Mouse (Mus musculus) left cerebral cortex, adult 8-10 months (tissue): ENCODE results near the gene Pigf. TPM values are rescaled to one million over a fixed set of nuclear protein-coding genes. Genes with fewer than 3 reads are reported as not detected.
A peak's percentile ranks its signal among the peaks of the same experiment; 100 is the strongest.
"Not testable (repeated sequence)": the region's sequence is repeated elsewhere in the genome, so short reads cannot be mapped to it uniquely, and the experiment has no call there.

Experiments
- DNase-seq, 2 experiments: peaks; one replicate each; pipeline ENCODE4 v3.0.0; 2022; ENCODE audit warnings: low spot score in 2 of 2
- total RNA-seq, 4 experiments: library from RNA; stranded (reverse); gene quantifications; 2 replicates each; pipeline ENCODE4 v1.2.4; 2022

Pigf gene
- total RNA-seq: 10 to 100 TPM; 18.0 to 21.0 (median 20.5) TPM

DNA sequence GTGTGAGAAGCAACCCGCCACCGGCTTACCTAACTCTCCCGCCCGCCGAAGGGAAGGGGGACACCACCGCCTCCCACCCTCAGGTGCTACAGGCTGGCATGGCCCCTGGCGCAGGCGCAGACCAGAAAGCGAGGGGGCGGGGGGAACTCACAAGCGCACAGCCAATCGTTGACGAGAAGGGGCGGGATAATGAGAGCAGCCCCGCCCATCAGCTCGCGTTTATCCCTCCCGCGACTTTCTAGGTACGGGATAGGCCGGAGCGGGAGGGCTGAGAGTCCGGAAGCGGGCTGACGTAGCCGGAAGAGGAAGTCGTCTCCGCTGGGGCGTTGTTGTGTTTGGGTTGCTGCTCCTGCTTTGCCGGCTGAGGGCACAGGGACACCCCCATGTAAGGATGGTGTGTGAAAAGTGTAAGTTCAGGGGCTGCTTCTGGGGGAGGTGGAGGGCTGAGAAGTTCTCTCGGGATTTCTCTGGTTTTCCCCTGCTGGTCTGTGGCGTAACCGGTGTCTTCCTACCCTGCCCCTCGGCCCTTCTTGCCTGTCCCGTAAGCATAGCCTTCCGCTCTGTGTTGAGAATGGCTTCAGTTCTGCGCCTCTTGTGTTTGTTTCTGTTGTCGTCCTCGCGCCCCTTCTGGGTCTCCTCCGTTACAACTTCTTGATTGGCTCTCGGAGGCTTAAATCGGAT lies at the start of gene Pigf, which contains the start of gene Cript:
Gene Pigf (minus strand): TSS at position 138 of the 681 bp plus-strand sequence.
Gene Cript (plus strand): TSS at position 282 of the 681 bp plus-strand sequence.
- peak; percentile 89 to 96 for DNase-seq

- DNase-seq: no peak
These were observed 48.3 kb upstream of the Pigf start for GRCm38 (mm10) chr17:87073470-87073869.

DNA sequence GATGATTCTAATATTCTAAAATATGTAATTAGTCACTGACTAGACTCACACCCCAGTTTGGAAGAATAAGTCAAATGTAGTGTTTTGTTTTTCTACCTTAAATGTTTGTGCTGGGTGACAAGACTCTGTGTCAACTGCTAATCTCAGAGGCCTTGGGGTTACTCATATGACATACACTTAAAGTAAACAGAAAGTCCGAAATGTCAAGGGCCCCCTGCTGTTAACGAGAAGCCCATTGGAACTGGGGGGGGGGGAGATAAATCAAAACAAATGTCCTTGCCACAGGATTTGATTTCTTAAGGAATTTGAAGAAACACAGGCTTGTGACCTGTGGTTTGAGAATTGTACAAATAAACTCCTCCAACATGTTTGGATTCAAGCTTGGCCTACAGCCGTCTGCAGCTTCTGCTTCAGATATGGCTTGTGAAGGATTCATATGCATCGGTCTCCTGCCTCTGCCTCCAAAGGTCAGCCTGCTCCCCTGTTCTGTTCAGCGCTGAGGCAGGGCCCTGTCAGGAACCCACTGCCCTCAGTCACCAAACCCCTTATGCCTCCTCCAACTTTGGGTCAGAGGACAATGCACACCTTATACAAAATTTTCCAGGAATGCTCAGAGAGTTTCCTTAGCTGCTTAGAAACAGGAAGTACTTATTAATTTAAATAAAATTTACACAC lies 47.7 kb upstream of the Pigf start:
- DNase-seq: no peak

DNA sequence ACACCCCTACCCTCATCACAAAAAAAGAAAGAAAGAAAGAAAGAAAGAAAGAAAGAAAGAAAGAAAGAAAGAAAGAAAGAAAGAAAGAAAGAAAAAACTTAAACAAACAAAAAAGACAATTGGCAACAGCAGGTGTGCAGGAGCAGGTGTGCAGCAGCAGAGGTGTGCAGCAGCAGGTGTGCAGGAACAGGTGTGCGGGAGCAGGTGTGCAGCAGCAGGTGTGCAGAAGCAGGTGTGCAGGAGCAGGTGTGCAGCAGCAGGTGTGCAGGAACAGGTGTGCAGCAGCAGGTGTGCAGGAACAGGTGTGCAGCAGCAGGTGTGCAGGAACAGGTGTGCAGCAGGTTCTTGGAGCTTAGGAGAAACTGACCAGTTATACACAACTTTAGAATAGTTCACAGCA lies 47.0 kb upstream of the Pigf start:
- DNase-seq: not testable (repeated sequence)

GRCm38 (mm10) chr17:87068997-87069396 lies 43.8 kb upstream of the Pigf start:
- no peak for DNase-seq

- DNase-seq: no peak
These were observed 38.8 kb upstream of the Pigf start for GRCm38 (mm10) chr17:87063969-87064368.

DNA sequence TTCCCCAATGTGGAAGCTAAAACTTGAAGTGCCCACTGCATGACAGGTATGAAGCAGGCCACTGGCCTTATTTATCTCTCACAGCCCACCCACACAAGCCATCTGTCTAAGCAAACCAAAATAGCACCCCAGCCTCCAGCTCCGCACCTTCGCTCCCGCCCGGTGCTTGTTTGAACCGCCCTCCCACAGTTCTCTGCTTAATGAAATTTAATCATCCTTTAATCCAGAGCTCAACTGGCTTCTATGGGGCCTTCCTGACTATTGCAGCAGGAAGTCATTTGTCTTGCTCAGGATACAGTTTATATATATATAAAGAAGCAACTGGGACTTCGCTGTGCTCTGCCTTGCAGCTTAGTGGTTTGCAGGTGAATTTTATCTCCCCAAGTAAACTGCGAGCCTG lies 38.3 kb upstream of the Pigf start:
- DNase-seq: no peak

- no peak for DNase-seq
These were observed 37.4 kb upstream of the Pigf start for GRCm38 (mm10) chr17:87062639-87063038.

DNA sequence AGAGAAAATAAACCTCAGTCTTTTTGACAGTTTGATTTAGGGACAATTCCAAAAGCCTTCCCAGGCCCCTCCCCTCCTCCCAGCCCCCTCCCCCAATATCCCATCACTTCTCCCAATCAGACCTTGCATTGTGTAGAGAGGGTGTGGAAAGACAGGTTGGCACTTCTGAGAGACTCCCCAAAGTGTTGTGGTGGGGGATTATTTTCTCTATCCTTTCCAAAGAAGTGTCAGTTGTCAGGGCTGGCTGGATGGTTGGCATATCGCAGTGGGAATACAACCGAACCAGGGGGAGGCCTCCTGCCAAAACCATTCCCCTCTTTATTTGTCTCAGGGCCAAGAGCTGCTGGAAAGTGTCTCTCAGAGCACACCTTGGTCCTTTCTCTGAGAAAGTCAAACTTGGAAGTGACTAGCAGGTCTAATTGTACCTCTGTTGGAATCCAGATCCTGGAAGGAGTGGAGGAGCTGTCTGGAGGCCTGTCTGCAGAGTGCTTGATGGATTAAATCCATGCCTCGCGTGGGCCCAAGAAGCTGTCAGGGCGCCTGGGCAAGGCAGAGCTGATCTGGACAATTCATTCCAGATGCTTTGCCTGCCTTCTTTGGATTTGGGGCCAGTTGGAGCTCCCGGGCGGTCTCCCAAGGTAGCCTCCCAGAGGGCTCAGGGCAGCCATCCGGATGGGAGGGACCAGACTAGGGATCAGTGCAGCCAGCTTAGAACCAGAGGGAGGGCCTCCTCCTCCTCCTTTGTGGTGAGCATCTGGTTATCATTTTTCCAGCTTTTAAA lies 32.5 kb upstream of the Pigf start:
- no peak for DNase-seq

GRCm38 (mm10) chr17:87056761-87057160 lies 31.6 kb upstream of the Pigf start:
- DNase-seq: no peak

DNA sequence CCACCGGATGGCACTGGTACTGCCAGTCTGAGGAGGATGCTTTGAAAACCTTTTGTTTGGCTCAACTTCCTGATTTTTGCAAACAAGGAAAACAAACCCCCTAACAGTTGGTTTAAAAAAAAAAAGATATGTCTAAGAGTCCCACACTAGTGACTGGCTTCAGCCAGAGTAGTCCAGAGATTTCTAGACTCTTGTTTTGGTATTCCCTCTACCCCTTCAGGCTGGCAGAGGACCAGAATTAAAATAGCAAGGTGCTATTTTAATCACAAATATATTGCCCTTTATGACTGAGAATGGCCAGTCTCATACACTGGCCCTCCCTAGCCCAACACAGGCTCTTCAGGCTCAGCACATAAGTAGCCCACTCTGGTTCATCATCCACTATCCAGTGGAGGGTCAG lies 30.5 kb upstream of the Pigf start:
- no peak for DNase-seq

DNA sequence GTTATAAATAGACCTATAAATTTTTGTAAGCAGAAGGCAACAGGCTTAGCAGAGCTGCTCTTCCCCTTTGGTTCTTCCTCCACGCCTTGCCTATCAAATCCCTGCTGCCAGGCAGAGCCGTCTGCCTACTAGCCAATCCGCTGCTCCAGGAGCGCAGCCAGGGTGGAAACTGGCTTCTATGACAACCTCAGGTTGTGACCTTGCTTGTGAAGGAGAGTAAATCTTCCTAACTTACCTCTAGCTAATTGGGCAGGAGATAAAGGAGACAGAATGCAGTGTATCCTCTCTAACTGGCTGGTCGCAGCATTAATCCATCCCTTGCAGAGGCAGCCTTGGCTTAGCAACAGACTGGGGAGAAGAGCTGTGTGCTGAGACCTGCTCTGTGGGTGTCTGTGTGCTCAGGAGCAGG lies 29.8 kb upstream of the Pigf start:
- DNase-seq: peak in 1 of 2 experiments; percentile 67

- DNase-seq: no peak
These were observed 28.7 kb upstream of the Pigf start for GRCm38 (mm10) chr17:87053921-87054320.

DNA sequence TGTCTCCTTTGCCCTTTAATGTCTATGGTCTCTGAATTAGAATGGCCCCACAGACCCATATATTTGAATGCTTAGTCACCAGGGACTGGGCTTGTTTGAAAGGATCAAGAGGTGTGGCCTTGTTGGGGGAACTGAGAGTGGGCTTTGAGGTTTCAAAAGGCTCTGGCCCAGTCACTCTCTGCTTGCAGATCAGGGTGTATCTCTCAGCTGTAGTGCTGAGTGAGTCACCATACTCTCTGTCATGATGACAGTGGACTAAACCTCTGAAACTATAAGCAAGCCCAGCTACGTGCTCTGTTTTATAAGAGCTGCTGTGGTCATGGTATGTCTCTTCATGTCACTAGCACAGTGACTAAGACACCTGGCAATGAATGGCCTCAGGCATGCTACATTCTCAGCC lies 27.2 kb upstream of the Pigf start:
- no peak for DNase-seq

DNA sequence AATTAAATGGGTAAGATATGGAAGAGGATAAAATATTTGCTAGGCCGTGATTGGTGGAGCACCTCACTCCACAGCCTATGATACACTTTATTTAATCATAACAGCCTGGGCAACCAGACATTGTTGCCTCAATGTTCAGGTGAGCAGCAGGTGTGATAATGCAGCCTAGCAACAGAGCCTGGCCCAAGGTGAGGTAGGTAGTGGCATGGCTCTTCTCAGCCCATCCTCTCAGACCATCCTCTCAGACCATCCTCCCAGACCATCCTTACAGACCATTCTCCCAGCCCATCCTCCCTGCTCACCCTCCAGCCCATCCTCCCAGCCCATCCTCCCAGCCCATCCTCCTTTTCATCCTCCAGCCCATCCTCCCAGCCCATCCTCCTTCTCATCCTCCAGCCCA lies 26.4 kb upstream of the Pigf start:
- DNase-seq: no peak

- DNase-seq: peak in 1 of 2 experiments; percentile 42
These were observed 25.4 kb upstream of the Pigf start for GRCm38 (mm10) chr17:87050469-87051175.

DNA sequence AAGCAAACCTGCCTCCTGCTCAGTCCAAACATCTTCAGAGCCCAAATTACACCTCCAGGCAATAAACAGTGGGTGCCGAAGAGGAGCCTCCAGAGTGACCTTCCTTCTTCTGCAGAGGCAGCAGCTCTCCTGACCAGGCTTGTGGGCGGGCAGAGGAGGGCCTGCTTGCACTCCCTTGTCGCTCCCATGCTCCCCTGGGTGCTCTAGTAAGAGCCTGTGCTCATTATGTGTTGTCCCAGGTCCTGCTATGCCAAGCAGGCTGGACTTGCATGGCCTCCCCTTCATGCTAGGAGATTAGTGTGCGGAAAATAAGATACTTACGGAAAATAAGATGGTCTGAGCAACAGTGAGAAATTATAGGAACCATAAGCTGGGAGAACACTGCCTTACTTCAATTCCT lies 24.5 kb upstream of the Pigf start:
- DNase-seq: no peak

DNA sequence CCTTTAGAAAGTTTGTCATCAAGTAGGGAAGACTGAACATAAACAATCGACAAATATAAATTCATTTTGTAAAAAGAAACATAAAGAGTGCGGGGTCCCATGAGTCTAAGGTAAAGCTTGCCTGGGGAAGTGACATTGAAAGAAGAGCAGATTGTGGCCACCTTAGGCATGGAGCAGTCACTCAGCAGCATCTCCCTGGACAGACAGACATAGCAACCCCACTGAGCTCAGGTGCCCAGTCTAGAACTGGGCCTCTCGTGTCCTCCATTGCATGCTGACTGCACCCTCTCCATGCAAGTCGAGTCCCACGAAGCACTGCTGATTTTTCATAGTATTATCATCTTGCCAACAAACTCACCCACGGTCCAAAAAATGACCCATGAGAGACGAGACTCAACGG lies 19.6 kb upstream of the Pigf start:
- no peak for DNase-seq

- DNase-seq: peak; percentile 68 to 72
These were observed 19.2 kb upstream of the Pigf start for GRCm38 (mm10) chr17:87044364-87044763.

DNA sequence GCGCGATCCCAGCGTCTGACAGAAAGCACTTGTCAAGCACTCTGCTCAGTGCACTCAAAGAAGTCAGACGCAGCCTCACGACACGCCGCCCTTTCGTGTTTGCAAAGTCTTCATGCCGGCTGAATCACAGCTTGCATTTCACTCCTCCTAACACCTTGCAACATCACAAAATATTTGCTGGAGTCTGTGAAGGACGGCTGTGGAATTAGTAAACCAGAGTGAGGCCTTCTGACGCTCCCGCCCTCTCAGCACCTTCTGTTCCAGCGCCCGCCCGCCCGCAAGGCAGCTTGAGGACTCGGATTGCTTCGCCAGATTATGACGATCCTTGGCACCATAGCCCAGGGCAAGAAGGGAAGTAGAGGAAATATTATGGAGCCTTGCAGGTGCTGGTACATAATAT lies 16.5 kb upstream of the Pigf start:
- peak in 1 of 2 experiments; percentile 61 for DNase-seq

GRCm38 (mm10) chr17:87038496-87038895 lies 13.3 kb upstream of the Pigf start:
- DNase-seq: no peak
